Mouse (Mus musculus) cerebellum, adult 8-10 months (tissue): ENCODE data around the gene Atp8a2.

Experiments
- DNase-seq: peaks from one replicate; pipeline ENCODE4 v3.0.0; 2022

Gene Atp8a2

DNA sequence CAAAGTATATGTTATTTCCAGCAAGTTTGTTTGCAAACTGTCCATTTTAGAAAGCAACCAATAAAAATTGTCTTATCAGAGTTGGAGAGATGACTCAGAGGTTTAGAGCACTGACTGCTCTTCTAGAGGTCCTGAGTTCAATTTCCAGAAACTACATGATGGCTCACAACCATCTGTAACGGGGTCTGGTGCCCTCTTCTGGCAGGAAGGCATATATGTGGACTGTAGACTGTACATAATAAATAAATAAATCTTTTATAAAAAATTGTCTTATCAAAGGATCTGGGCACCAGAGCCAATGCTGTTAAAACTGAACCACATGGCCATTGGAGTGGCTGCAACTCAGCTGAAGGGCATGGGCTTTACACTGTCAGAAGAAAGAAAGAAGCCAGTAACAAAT is 606.4 kb downstream of the Atp8a2 start:
- DNase-seq = no peak
